Mouse (Mus musculus) E14TG2a.4 (cell line): ENCODE results near the gene Knop1.

Experiments used
- H3K27me3 ChIP-seq: 2 replicates; pipeline ENCODE4 v1.6.1; 2014; ENCODE audit warnings: low read length, control low read depth; ENCODE audit not compliant: insufficient read depth
- H3K36me3 ChIP-seq: 2 replicates; pipeline ENCODE4 v1.6.1; 2014; ENCODE audit warnings: low read length, control low read depth; ENCODE audit not compliant: insufficient read depth
- H3K4me1 ChIP-seq: replicated peaks from 2 replicates; pipeline ENCODE4 v1.6.1; 2014; ENCODE audit warnings: low read depth, low read length, control low read depth
- H3K4me3 ChIP-seq: replicated peaks from 2 replicates; pipeline ENCODE4 v1.5.1; 2014; ENCODE audit warnings: mild to moderate bottlenecking, low read length
- H3K9me3 ChIP-seq: 2 replicates; pipeline ENCODE4 v1.6.1; 2014; ENCODE audit warnings: low read length, control low read depth
- CTCF ChIP-seq: conservative IDR thresholded peaks from 2 replicates; pipeline ENCODE4 v1.5.1; 2014; ENCODE audit warnings: low read length
- NANOG ChIP-seq: IDR thresholded peaks from 2 replicates; pipeline ENCODE4 v1.6.1; 2014; ENCODE audit warnings: borderline replicate concordance, low read length, mixed read lengths
- POU5F1 ChIP-seq: IDR thresholded peaks from 2 replicates; pipeline ENCODE4 v1.6.1; 2014; ENCODE audit warnings: low read length, borderline replicate concordance

Knop1 gene

GRCm38 (mm10) chr7:118800112-118800734, 55.8 kb downstream of the Knop1 start:
- H3K9me3 ChIP-seq: no peaks in the 10 kb centered on the region
- peaks cover 40% of the 10 kb centered on the region for H3K36me3 ChIP-seq
- H3K4me1 ChIP-seq: peaks cover 8% of the 10 kb centered on the region; the same call in 1 of the 2 replicates
- no peak overlapping the region for H3K4me3 ChIP-seq
- TF ChIP-seq NANOG (no peak), CTCF (no peak), POU5F1 (no peak)
- H3K27me3 ChIP-seq: no peaks in the 10 kb centered on the region

- no peaks in the 10 kb centered on the region for H3K4me1 ChIP-seq
- no peaks in the 10 kb centered on the region for H3K9me3 ChIP-seq
Observed at GRCm38 (mm10) chr7:118798105-118798570, 57.9 kb downstream of the Knop1 start.

GRCm38 (mm10) chr7:118797600-118797999, 58.5 kb downstream of the Knop1 start:
- no peaks in the 10 kb centered on the region for H3K9me3 ChIP-seq
- TF ChIP-seq POU5F1: no peak
- no peak overlapping the region for H3K4me3 ChIP-seq
- peaks cover 39% of the 10 kb centered on the region for H3K36me3 ChIP-seq
- no peaks in the 10 kb centered on the region for H3K4me1 ChIP-seq
- no peaks in the 10 kb centered on the region for H3K27me3 ChIP-seq

More at GRCm38 (mm10) chr7:118798105-118798570, 57.9 kb downstream of the Knop1 start:
- Histone ChIP-seq H3K36me3 (peaks cover 39% of the 10 kb centered on the region), H3K27me3 (no peaks in the 10 kb centered on the region), H3K4me3 (no peak overlapping the region)
- TF ChIP-seq NANOG (no peak), CTCF (no peak), POU5F1 (no peak)

- no peaks in the 10 kb centered on the region for H3K4me1 ChIP-seq
Observed at GRCm38 (mm10) chr7:118796838-118797237, 59.2 kb downstream of the Knop1 start.

GRCm38 (mm10) chr7:118795779-118796178, 60.3 kb downstream of the Knop1 start:
- no peak overlapping the region for H3K4me3 ChIP-seq
- H3K9me3 ChIP-seq: no peaks in the 10 kb centered on the region
- H3K27me3 ChIP-seq: no peaks in the 10 kb centered on the region
- peaks cover 38% of the 10 kb centered on the region for H3K36me3 ChIP-seq
- no peaks in the 10 kb centered on the region for H3K4me1 ChIP-seq
- TF ChIP-seq POU5F1 (no peak), CTCF (no peak), NANOG (no peak)

More at GRCm38 (mm10) chr7:118796838-118797237, 59.2 kb downstream of the Knop1 start:
- no peak for TF ChIP-seq CTCF
- no peak for TF ChIP-seq NANOG
- TF ChIP-seq POU5F1: no peak
- Histone ChIP-seq H3K9me3 (no peaks in the 10 kb centered on the region), H3K36me3 (peaks cover 39% of the 10 kb centered on the region), H3K27me3 (no peaks in the 10 kb centered on the region), H3K4me3 (no peak overlapping the region)

- no peak for TF ChIP-seq POU5F1
- no peak for TF ChIP-seq CTCF
- TF ChIP-seq NANOG: no peak
- Histone ChIP-seq H3K9me3 (no peaks in the 10 kb centered on the region), H3K27me3 (no peaks in the 10 kb centered on the region), H3K4me3 (no peak overlapping the region), H3K36me3 (peaks cover 37% of the 10 kb centered on the region), H3K4me1 (peaks cover 6% of the 10 kb centered on the region)
Observed at GRCm38 (mm10) chr7:118793899-118794298, 62.2 kb downstream of the Knop1 start.
